In genomic region chr1:62964291-62964690, GRCm38 (mm10) we compare ENCODE assay signal across 7 mouse cellular contexts.
DNase-seq lines count a peak whose midpoint lies in the region; ATAC-seq and TF ChIP-seq lines count a peak whose summit lies in the region.

No protein-coding gene starts in this region.

- TF ChIP-seq CTCF in gastrocnemius, adult 2 months (IDR thresholded peaks at IDR 0.05): peak; percentile 80

- H3K4me1 ChIP-seq in intestine, embryonic 14.5 days (replicated peaks; ENCODE audit: control insufficient read depth, insufficient read depth, low read length): no peaks in the 10 kb centered on the region
- peaks cover 4% of the 10 kb centered on the region for H3K4me1 ChIP-seq in midbrain, embryonic 14.5 days (ENCODE audit: control insufficient read depth, insufficient read depth, low read length)

- no peaks in the 10 kb centered on the region for H3K36me3 ChIP-seq in intestine, embryonic 14.5 days (ENCODE audit: control insufficient read depth, insufficient read depth, low read length)
- H3K36me3 ChIP-seq in midbrain, embryonic 14.5 days (ENCODE audit: control insufficient read depth, insufficient read depth, low read length): no peaks in the 10 kb centered on the region

- H3K27ac ChIP-seq in gastrocnemius, adult 2 months: no peak overlapping the region
- H3K27ac ChIP-seq in intestine, embryonic 14.5 days (ENCODE audit: low read depth): no peak overlapping the region
- H3K27ac ChIP-seq in midbrain, embryonic 14.5 days (replicated peaks; ENCODE audit: low read depth, low read length): no peak overlapping the region

- no peak overlapping the region for H3K4me2 ChIP-seq in intestine, embryonic 14.5 days (ENCODE audit: low read length)
- H3K4me2 ChIP-seq in midbrain, embryonic 14.5 days (ENCODE audit: low read length): no peak overlapping the region

- no peaks in the 10 kb centered on the region for H3K9me3 ChIP-seq in intestine, embryonic 14.5 days (ENCODE audit: control insufficient read depth, low read length)
- H3K9me3 ChIP-seq in midbrain, embryonic 14.5 days (ENCODE audit: control insufficient read depth, low read length): no peaks in the 10 kb centered on the region

- H3K9ac ChIP-seq in intestine, embryonic 14.5 days (ENCODE audit: low read length): no peak overlapping the region
- H3K9ac ChIP-seq in midbrain, embryonic 14.5 days (replicated peaks; ENCODE audit: low read length): no peak overlapping the region

- DNase-seq in ZHBTc4 (ENCODE audit: low read depth, low spot score): peak; percentile 75
- peak; percentile 58 to 61 for DNase-seq in cerebellum, postnatal 36 days
- peak; percentile 59 for DNase-seq in gastrocnemius, adult 2 months
- DNase-seq in intestine, embryonic 14.5 days (ENCODE audit: low spot score): peak; percentile 83
- DNase-seq in left cerebral cortex, adult 9 months (ENCODE audit: low spot score in 2 of 2): peak; percentile 22 to 79
- DNase-seq in midbrain, embryonic 14.5 days: peak; percentile 92
- DNase-seq in telencephalon, adult 2 months (ENCODE audit: low read depth, low spot score): peak; percentile 34

- 22% methylated on average over 6 of the region's 6 CpGs for WGBS in intestine, embryonic 14.5 days
- WGBS in midbrain, embryonic 14.5 days: 17% methylated on average over 6 of the region's 6 CpGs

- intact Hi-C loops in gastrocnemius, adult 2 months (cut with DNase I): no loop called here

- peak; percentile 68; the same call in 1 of the 2 replicates for ATAC-seq in intestine, embryonic 14.5 days (replicated peaks; ENCODE audit: low FRiP score, low TSS enrichment, low read depth)
- peak; percentile 90 for ATAC-seq in midbrain, embryonic 14.5 days (ENCODE audit: low FRiP score, low TSS enrichment)

- H3K27me3 ChIP-seq in intestine, embryonic 14.5 days (replicated peaks; ENCODE audit: control insufficient read depth, insufficient read depth, low read length): 0 out of 2 replicates have a peak, but pooled peaks cover 3% of the 10 kb centered on the region
- no peaks in the 10 kb centered on the region; the same call in none of the 2 replicates for H3K27me3 ChIP-seq in midbrain, embryonic 14.5 days (ENCODE audit: control insufficient read depth, insufficient read depth, low read length)

- no peak overlapping the region for H3K4me3 ChIP-seq in gastrocnemius, adult 2 months
- H3K4me3 ChIP-seq in intestine, embryonic 14.5 days (ENCODE audit: low read depth, low read length): no peak overlapping the region
- H3K4me3 ChIP-seq in midbrain, embryonic 14.5 days (replicated peaks; ENCODE audit: low read depth, low read length): no peak overlapping the region

Comparison
In these comparisons a context has a peak if more than half of its experiments do, and no peak if none do; other contexts are left out.
1. DNase-seq: peak in every context shown above with its lines; median percentile 92 in midbrain, embryonic 14.5 days; 83 in intestine, embryonic 14.5 days; 75 in ZHBTc4; 60 in cerebellum, postnatal 36 days; 59 in gastrocnemius, adult 2 months; 50 in left cerebral cortex, adult 9 months; 34 in telencephalon, adult 2 months.